In the genomic region with DNA sequence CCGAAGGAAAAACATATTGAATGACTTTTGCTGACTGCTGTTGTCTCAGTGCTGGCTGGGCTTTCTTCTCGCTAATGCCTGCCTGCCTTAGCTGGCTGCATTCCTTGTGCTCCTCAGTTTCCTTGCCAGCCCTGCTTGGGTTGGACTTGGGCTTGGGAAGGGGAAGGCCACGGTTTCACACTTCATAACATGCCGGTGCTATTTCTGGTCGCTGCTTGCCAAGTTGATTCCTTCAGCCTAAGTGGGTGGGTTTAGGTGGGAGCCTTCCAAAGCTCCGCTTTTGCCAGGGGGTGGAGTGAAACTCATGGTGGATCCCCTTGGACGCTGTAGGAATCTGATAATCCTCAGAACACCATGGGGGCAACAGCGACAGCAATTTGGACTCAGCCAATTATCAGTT, we compare ENCODE assay signal across 9 mouse cellular contexts. TPM values are rescaled to one million over a fixed set of nuclear protein-coding genes. Genes with fewer than 3 reads are reported as not detected.
DNase-seq lines count a peak whose midpoint lies in the region; ATAC-seq and TF ChIP-seq lines count a peak whose summit lies in the region.
"Had no signal": no experiment of that assay in that cellular context is flagged by ENCODE, and none has a peak within 500 bp of the region (broad histone marks: within the 10 kb centered on the region; RNA-seq: fewer than 3 reads in every experiment).

No protein-coding gene starts in this region.

- DNase-seq in heart, adult 9 months (ENCODE audit: low spot score in 2 of 2) = peak; percentile 25 to 31
- peak; percentile 55 for DNase-seq in lung, postnatal 10 days
- DNase-seq in right cerebral cortex, postnatal 14 days = no peak
- DNase-seq in hindbrain, embryonic 14.5 days (ENCODE audit: low spot score) = no peak
- no peak for DNase-seq in retina, embryonic 14.5 days (ENCODE audit: low spot score)

- peak overlapping the region; percentile 13; the same call in 1 of the 2 replicates for H3K4me2 ChIP-seq in intestine, postnatal 0 days (replicated peaks; ENCODE audit: low read depth)
- no peak overlapping the region for H3K4me2 ChIP-seq in intestine, embryonic 16.5 days (ENCODE audit: low read depth, low read length)
- 0 out of 2 replicates have a peak overlapping the region, but pooled peaks have one; percentile 21 for H3K4me2 ChIP-seq in embryonic facial prominence, embryonic 15.5 days (replicated peaks)
- H3K4me2 ChIP-seq in hindbrain, embryonic 14.5 days (replicated peaks) = no peak overlapping the region

- H3K36me3 ChIP-seq in intestine, postnatal 0 days (ENCODE audit: control insufficient read depth, insufficient read depth) = no peaks in the 10 kb centered on the region; the same call in 1 of the 2 replicates
- H3K36me3 ChIP-seq in intestine, embryonic 16.5 days (ENCODE audit: control insufficient read depth, insufficient read depth, low read length) = no peaks in the 10 kb centered on the region
- H3K36me3 ChIP-seq in embryonic facial prominence, embryonic 15.5 days = no peaks in the 10 kb centered on the region
- no peaks in the 10 kb centered on the region for H3K36me3 ChIP-seq in hindbrain, embryonic 14.5 days (replicated peaks; ENCODE audit: control insufficient read depth, insufficient read depth)

- no peaks in the 10 kb centered on the region for H3K9me3 ChIP-seq in intestine, postnatal 0 days (ENCODE audit: control insufficient read depth)
- H3K9me3 ChIP-seq in intestine, embryonic 16.5 days (ENCODE audit: control insufficient read depth, low read length) = no peaks in the 10 kb centered on the region
- no peaks in the 10 kb centered on the region for H3K9me3 ChIP-seq in embryonic facial prominence, embryonic 15.5 days (replicated peaks)
- no peaks in the 10 kb centered on the region for H3K9me3 ChIP-seq in hindbrain, embryonic 14.5 days (ENCODE audit: control insufficient read depth, low read length)

- 54% methylated on average over 8 of the region's 8 CpGs for WGBS in intestine, postnatal 0 days
- WGBS in intestine, embryonic 16.5 days = 59% methylated on average over 8 of the region's 8 CpGs
- 20% methylated on average over 8 of the region's 8 CpGs for WGBS in embryonic facial prominence, embryonic 15.5 days
- 62% methylated on average over 8 of the region's 8 CpGs for WGBS in hindbrain, embryonic 14.5 days

- no peak overlapping the region for H3K27ac ChIP-seq in intestine, postnatal 0 days (ENCODE audit: low read depth, low read length)
- no peak overlapping the region for H3K27ac ChIP-seq in intestine, embryonic 16.5 days (ENCODE audit: low read length)
- peak overlapping the region; percentile 13 for H3K27ac ChIP-seq in embryonic facial prominence, embryonic 15.5 days (replicated peaks)
- H3K27ac ChIP-seq in hindbrain, embryonic 14.5 days = no peak overlapping the region

- TF ChIP-seq CTCF in intestine, postnatal 0 days (IDR thresholded peaks at IDR 0.05; ENCODE audit: low read depth) = no peak

- no peaks in the 10 kb centered on the region for H3K4me1 ChIP-seq in intestine, postnatal 0 days (replicated peaks; ENCODE audit: control insufficient read depth, insufficient read depth, low read length)
- peaks cover 27% of the 10 kb centered on the region for H3K4me1 ChIP-seq in intestine, embryonic 16.5 days (ENCODE audit: control insufficient read depth, insufficient read depth, low read length)
- H3K4me1 ChIP-seq in embryonic facial prominence, embryonic 15.5 days = peaks cover 44% of the 10 kb centered on the region
- H3K4me1 ChIP-seq in hindbrain, embryonic 14.5 days (replicated peaks; ENCODE audit: control insufficient read depth, insufficient read depth, low read length) = peaks cover 25% of the 10 kb centered on the region

- no peak for ATAC-seq in intestine, postnatal 0 days
- ATAC-seq in intestine, embryonic 16.5 days = no peak
- no peak for ATAC-seq in embryonic facial prominence, embryonic 15.5 days (ENCODE audit: insufficient number of reproducible peaks, low FRiP score, low TSS enrichment, low read depth)
- ATAC-seq in hindbrain, embryonic 14.5 days (ENCODE audit: low FRiP score) = no peak

- H3K4me3 ChIP-seq in intestine, postnatal 0 days (ENCODE audit: low read depth, low read length) = no peak overlapping the region
- H3K4me3 ChIP-seq in intestine, embryonic 16.5 days (ENCODE audit: low read length) = no peak overlapping the region
- H3K4me3 ChIP-seq in embryonic facial prominence, embryonic 15.5 days (replicated peaks) = no peak overlapping the region
- H3K4me3 ChIP-seq in hindbrain, embryonic 14.5 days (replicated peaks; ENCODE audit: low read length) = no peak overlapping the region

- no peak overlapping the region for H3K9ac ChIP-seq in intestine, postnatal 0 days (ENCODE audit: low read depth, low read length)
- H3K9ac ChIP-seq in intestine, embryonic 16.5 days (ENCODE audit: low read depth, low read length) = no peak overlapping the region
- H3K9ac ChIP-seq in embryonic facial prominence, embryonic 15.5 days = no peak overlapping the region
- H3K9ac ChIP-seq in hindbrain, embryonic 14.5 days = no peak overlapping the region

- H3K27me3 ChIP-seq in intestine, postnatal 0 days (replicated peaks; ENCODE audit: control insufficient read depth, insufficient read depth, low read length) = no peaks in the 10 kb centered on the region
- H3K27me3 ChIP-seq in intestine, embryonic 16.5 days (replicated peaks; ENCODE audit: control insufficient read depth, insufficient read depth, low read length) = no peaks in the 10 kb centered on the region
- H3K27me3 ChIP-seq in embryonic facial prominence, embryonic 15.5 days = no peaks in the 10 kb centered on the region
- no peaks in the 10 kb centered on the region for H3K27me3 ChIP-seq in hindbrain, embryonic 14.5 days (ENCODE audit: control insufficient read depth, insufficient read depth, low read length)
- H3K27me3 ChIP-seq: CH12.LX had no signal

RNA-seq across cellular contexts. Expression of a gene that starts 5.9 kb away (rescaled TPM):
- 8.2 and 9.1 TPM in 2 replicates for polyA plus RNA-seq in intestine, postnatal 0 days (2015; fragmentation: Nextera tagmentation; extraction: Ambion mirVana)
- 7.8 and 8.9 TPM in 2 replicates for polyA plus RNA-seq in intestine, embryonic 16.5 days (2015; fragmentation: Nextera tagmentation; extraction: Ambion mirVana)
- polyA plus RNA-seq in embryonic facial prominence, embryonic 15.5 days (2015; fragmentation: Nextera tagmentation; extraction: Ambion mirVana) = 34.2 and 37.3 TPM in 2 replicates
- 21.6 and 28.5 TPM in 2 replicates for polyA plus RNA-seq in hindbrain, embryonic 14.5 days (2014; fragmentation: Nextera tagmentation; extraction: Ambion mirVana)

Comparison
In these comparisons a context has a peak if more than half of its experiments do, and no peak if none do; other contexts are left out.
1. H3K4me2 ChIP-seq: peak in intestine, postnatal 0 days (single experiment) and embryonic facial prominence, embryonic 15.5 days (single experiment); none in intestine, embryonic 16.5 days (single experiment) and hindbrain, embryonic 14.5 days (single experiment).
2. DNase-seq: peak in heart, adult 9 months (2 of 2) and lung, postnatal 10 days (single experiment); none in right cerebral cortex, postnatal 14 days (single experiment), hindbrain, embryonic 14.5 days (single experiment) and retina, embryonic 14.5 days (single experiment).